Mouse (Mus musculus): ENCODE results near the gene Plin1. TPM values are rescaled to one million over a fixed set of nuclear protein-coding genes. Genes with fewer than 3 reads are reported as not detected.
A peak's percentile ranks its signal among the peaks of the same experiment; 100 is the strongest.

Gene Plin1
- 0.50 and 1.7 TPM in 2 replicates for polyA plus RNA-seq (2014; fragmentation: Nextera tagmentation; extraction: Ambion mirVana)

- WGBS = 55% methylated on average over 4 of the region's 4 CpGs
- Histone ChIP-seq H3K27me3 (replicated peaks; ENCODE audit: control insufficient read depth, insufficient read depth, low read length) (no peaks in the 10 kb centered on the region), H3K36me3 (ENCODE audit: control insufficient read depth, insufficient read depth, low read length) (peaks cover 10% of the 10 kb centered on the region; the same call in 1 of the 2 replicates), H3K9ac (ENCODE audit: low read depth, low read length) (no peak within 1 kb of the TSS), H3K9me3 (ENCODE audit: control insufficient read depth, low read length) (no peaks in the 10 kb centered on the region), H3K4me1 (ENCODE audit: control insufficient read depth, insufficient read depth, low read length) (no peaks in the 10 kb centered on the region), H3K4me3 (ENCODE audit: low read depth, low read length) (no peak within 1 kb of the TSS), H3K4me2 (ENCODE audit: low read depth, low read length) (no peak within 1 kb of the TSS), H3K27ac (replicated peaks; ENCODE audit: low read depth, low read length) (no peak within 1 kb of the TSS)
- no peak for ATAC-seq (ENCODE audit: low read depth)
- DNase-seq (ENCODE audit: low spot score) = no peak
These were observed at the start of gene Plin1 for GRCm38 (mm10) chr7:79732622-79733021. Plin1 (minus strand) TSS chr7:79732903.

- Histone ChIP-seq H3K4me3 (ENCODE audit: low read depth, low read length) (no peak overlapping the region), H3K4me2 (ENCODE audit: low read depth, low read length) (no peak overlapping the region), H3K27ac (replicated peaks; ENCODE audit: low read depth, low read length) (no peak overlapping the region), H3K27me3 (replicated peaks; ENCODE audit: control insufficient read depth, insufficient read depth, low read length) (no peaks in the 10 kb centered on the region), H3K9me3 (ENCODE audit: control insufficient read depth, low read length) (no peaks in the 10 kb centered on the region), H3K4me1 (ENCODE audit: control insufficient read depth, insufficient read depth, low read length) (no peaks in the 10 kb centered on the region), H3K36me3 (ENCODE audit: control insufficient read depth, insufficient read depth, low read length) (no peaks in the 10 kb centered on the region), H3K9ac (ENCODE audit: low read depth, low read length) (no peak overlapping the region)
- WGBS = 71% methylated on average over 2 of the region's 2 CpGs
- DNase-seq (ENCODE audit: low spot score) (no peak), ATAC-seq (ENCODE audit: low read depth) (no peak)
These were observed 49.8 kb upstream of the Plin1 start for GRCm38 (mm10) chr7:79782516-79782855.

- Histone ChIP-seq H3K27ac (replicated peaks; ENCODE audit: low read depth, low read length) (no peak overlapping the region), H3K4me2 (ENCODE audit: low read depth, low read length) (no peak overlapping the region), H3K27me3 (replicated peaks; ENCODE audit: control insufficient read depth, insufficient read depth, low read length) (no peaks in the 10 kb centered on the region), H3K9me3 (ENCODE audit: control insufficient read depth, low read length) (no peaks in the 10 kb centered on the region), H3K36me3 (ENCODE audit: control insufficient read depth, insufficient read depth, low read length) (no peaks in the 10 kb centered on the region), H3K4me1 (ENCODE audit: control insufficient read depth, insufficient read depth, low read length) (no peaks in the 10 kb centered on the region), H3K4me3 (ENCODE audit: low read depth, low read length) (no peak overlapping the region), H3K9ac (ENCODE audit: low read depth, low read length) (no peak overlapping the region)
- DNase-seq (ENCODE audit: low spot score) = no peak
- ATAC-seq (ENCODE audit: low read depth) = no peak
- 78% methylated on average over 11 of the region's 11 CpGs for WGBS
These were observed 49.3 kb upstream of the Plin1 start for GRCm38 (mm10) chr7:79781826-79782515.

- Histone ChIP-seq H3K4me3 (ENCODE audit: low read depth, low read length) (peak overlapping the region; percentile 23), H3K27ac (replicated peaks; ENCODE audit: low read depth, low read length) (no peak overlapping the region), H3K4me1 (ENCODE audit: control insufficient read depth, insufficient read depth, low read length) (no peaks in the 10 kb centered on the region), H3K4me2 (ENCODE audit: low read depth, low read length) (peak overlapping the region; percentile 52), H3K9me3 (ENCODE audit: control insufficient read depth, low read length) (no peaks in the 10 kb centered on the region), H3K9ac (ENCODE audit: low read depth, low read length) (peak overlapping the region; percentile 45; the same call in 1 of the 2 replicates), H3K27me3 (replicated peaks; ENCODE audit: control insufficient read depth, insufficient read depth, low read length) (no peaks in the 10 kb centered on the region), H3K36me3 (ENCODE audit: control insufficient read depth, insufficient read depth, low read length) (no peaks in the 10 kb centered on the region)
- DNase-seq (ENCODE audit: low spot score) (peak; percentile 76), ATAC-seq (ENCODE audit: low read depth) (peak; percentile 75)
- WGBS = 32% methylated on average over 16 of the region's 16 CpGs
These were observed 48.2 kb upstream of the Plin1 start for GRCm38 (mm10) chr7:79780647-79781626.

GRCm38 (mm10) chr7:79771561-79772512 is 39.1 kb upstream of the Plin1 start:
- whole genome bisulfite sequencing = 40% methylated on average over 14 of the region's 15 CpGs

GRCm38 (mm10) chr7:79769664-79770063 is 37.0 kb upstream of the Plin1 start:
- Histone ChIP-seq H3K4me2 (ENCODE audit: low read depth, low read length) (no peak overlapping the region), H3K27me3 (replicated peaks; ENCODE audit: control insufficient read depth, insufficient read depth, low read length) (no peaks in the 10 kb centered on the region), H3K27ac (replicated peaks; ENCODE audit: low read depth, low read length) (no peak overlapping the region), H3K36me3 (ENCODE audit: control insufficient read depth, insufficient read depth, low read length) (no peaks in the 10 kb centered on the region), H3K9ac (ENCODE audit: low read depth, low read length) (no peak overlapping the region), H3K4me1 (ENCODE audit: control insufficient read depth, insufficient read depth, low read length) (no peaks in the 10 kb centered on the region), H3K9me3 (ENCODE audit: control insufficient read depth, low read length) (no peaks in the 10 kb centered on the region), H3K4me3 (ENCODE audit: low read depth, low read length) (no peak overlapping the region)
- ATAC-seq (ENCODE audit: low read depth) (no peak), DNase-seq (ENCODE audit: low spot score) (no peak)
- 86% methylated on average over 3 of the region's 3 CpGs for WGBS

More at GRCm38 (mm10) chr7:79771561-79772512, 39.1 kb upstream of the Plin1 start:
- no peaks in the 10 kb centered on the region for H3K4me1 ChIP-seq (ENCODE audit: control insufficient read depth, insufficient read depth, low read length)
- no peaks in the 10 kb centered on the region for H3K36me3 ChIP-seq (ENCODE audit: control insufficient read depth, insufficient read depth, low read length)
- no peak overlapping the region for H3K4me3 ChIP-seq (ENCODE audit: low read depth, low read length)
- H3K9me3 ChIP-seq (ENCODE audit: control insufficient read depth, low read length) = no peaks in the 10 kb centered on the region
- H3K27ac ChIP-seq (replicated peaks; ENCODE audit: low read depth, low read length) = no peak overlapping the region
- no peak overlapping the region for H3K9ac ChIP-seq (ENCODE audit: low read depth, low read length)
- no peaks in the 10 kb centered on the region for H3K27me3 ChIP-seq (replicated peaks; ENCODE audit: control insufficient read depth, insufficient read depth, low read length)
- no peak overlapping the region for H3K4me2 ChIP-seq (ENCODE audit: low read depth, low read length)
- ATAC-seq (ENCODE audit: low read depth) (no peak), DNase-seq (ENCODE audit: low spot score) (no peak)

- Histone ChIP-seq H3K4me1 (ENCODE audit: control insufficient read depth, insufficient read depth, low read length) (no peaks in the 10 kb centered on the region), H3K9ac (ENCODE audit: low read depth, low read length) (no peak overlapping the region), H3K9me3 (ENCODE audit: control insufficient read depth, low read length) (no peaks in the 10 kb centered on the region), H3K4me2 (ENCODE audit: low read depth, low read length) (no peak overlapping the region), H3K4me3 (ENCODE audit: low read depth, low read length) (no peak overlapping the region), H3K27ac (replicated peaks; ENCODE audit: low read depth, low read length) (no peak overlapping the region), H3K36me3 (ENCODE audit: control insufficient read depth, insufficient read depth, low read length) (no peaks in the 10 kb centered on the region), H3K27me3 (replicated peaks; ENCODE audit: control insufficient read depth, insufficient read depth, low read length) (no peaks in the 10 kb centered on the region)
- DNase-seq (ENCODE audit: low spot score) (no peak), ATAC-seq (ENCODE audit: low read depth) (no peak)
- WGBS = 49% methylated on average over 1 of the region's 1 CpGs
These were observed 33.3 kb upstream of the Plin1 start for GRCm38 (mm10) chr7:79765991-79766390.

- ATAC-seq (ENCODE audit: low read depth) (no peak), DNase-seq (ENCODE audit: low spot score) (no peak)
- Histone ChIP-seq H3K4me2 (ENCODE audit: low read depth, low read length) (no peak overlapping the region), H3K36me3 (ENCODE audit: control insufficient read depth, insufficient read depth, low read length) (no peaks in the 10 kb centered on the region), H3K9ac (ENCODE audit: low read depth, low read length) (no peak overlapping the region), H3K4me3 (ENCODE audit: low read depth, low read length) (no peak overlapping the region), H3K9me3 (ENCODE audit: control insufficient read depth, low read length) (no peaks in the 10 kb centered on the region), H3K4me1 (ENCODE audit: control insufficient read depth, insufficient read depth, low read length) (no peaks in the 10 kb centered on the region), H3K27me3 (replicated peaks; ENCODE audit: control insufficient read depth, insufficient read depth, low read length) (no peaks in the 10 kb centered on the region), H3K27ac (replicated peaks; ENCODE audit: low read depth, low read length) (no peak overlapping the region)
- WGBS = 74% methylated on average over 8 of the region's 8 CpGs
These were observed 29.4 kb upstream of the Plin1 start for GRCm38 (mm10) chr7:79762106-79762505.

Measured in embryonic facial prominence, embryonic 14.5 days (tissue).